Mouse (Mus musculus) brain, embryonic 14.5 days (tissue): ENCODE results near the gene Cmtm5.
"Not testable (repeated sequence)": the region's sequence is repeated elsewhere in the genome, so short reads cannot be mapped to it uniquely, and the experiment has no call there.

Source experiments
- CTCF ChIP-seq: fragments of 200-500 bp; IDR thresholded peaks from 2 replicates; pipeline ENCODE4 v1.5.1; 2012; ENCODE audit warnings: inconsistent platforms, mild to moderate bottlenecking, moderate library complexity, borderline replicate concordance; ENCODE audit not compliant: insufficient read depth, insufficient read length; ENCODE audit errors: extremely low read depth
- POLR2A ChIP-seq: fragments of 200-500 bp; IDR thresholded peaks from 2 replicates; pipeline ENCODE4 v1.6.1; 2012; ENCODE audit warnings: mild to moderate bottlenecking, inconsistent platforms, borderline replicate concordance; ENCODE audit not compliant: poor library complexity, insufficient read depth, insufficient read length, severe bottlenecking; ENCODE audit errors: extremely low read depth

GRCm38 (mm10) chr14:54988350-54988874 is 52.4 kb downstream of the Cmtm5 start:
- not testable (repeated sequence) for TF ChIP-seq POLR2A, CTCF
